Comparison of ENCODE assay signal across 32 mouse cellular contexts in the genomic region with DNA sequence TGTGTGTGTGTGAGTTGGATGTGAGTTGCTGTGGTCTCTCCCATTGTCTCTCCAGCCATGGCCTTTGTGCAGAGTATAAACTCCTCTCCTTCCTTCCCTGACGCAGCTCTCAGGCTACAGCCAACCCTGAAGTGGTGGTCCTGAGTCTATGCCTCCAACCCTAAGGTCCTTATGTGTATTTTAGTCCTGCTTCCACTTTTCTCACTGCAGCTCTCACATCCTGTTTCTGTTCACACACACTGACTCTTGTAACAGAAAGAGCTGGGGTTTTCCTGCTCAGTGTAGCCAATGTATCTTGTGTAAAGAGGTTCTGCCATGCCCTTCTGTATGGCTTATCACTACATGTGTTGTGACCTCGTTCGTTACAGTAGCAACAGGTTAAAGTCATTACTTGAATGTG. TPM values are rescaled to one million over a fixed set of nuclear protein-coding genes. Genes with fewer than 3 reads are reported as not detected.
DNase-seq lines count a peak whose midpoint lies in the region; ATAC-seq and TF ChIP-seq lines count a peak whose summit lies in the region.
"Not testable (repeated sequence)": the region's sequence is repeated elsewhere in the genome, so short reads cannot be mapped to it uniquely, and the experiment has no call there.
"Had no signal": no experiment of that assay in that cellular context is flagged by ENCODE, and none has a peak within 500 bp of the region (broad histone marks: within the 10 kb centered on the region; RNA-seq: fewer than 3 reads in every experiment).

No protein-coding gene starts in this region.

- peaks cover 8 to 30% of the 10 kb centered on the region in 2 experiments for H3K4me1 ChIP-seq in CH12.LX (ENCODE audit: control insufficient read depth in 1 of 2, insufficient read depth in 2 of 2)

- peak; percentile 36 for TF ChIP-seq POLR2A in CH12.LX (IDR thresholded peaks at IDR 0.05; ENCODE audit: low read depth, low read length)

- H3K27ac ChIP-seq in CH12.LX (ENCODE audit: insufficient read depth, low read depth): peak overlapping the region; percentile 100

- H3K79me2 ChIP-seq in CH12.LX (replicated peaks; ENCODE audit: control insufficient read depth, extremely low read depth, insufficient read depth, poor library complexity, severe bottlenecking): not testable (repeated sequence)

- H3K4me2 ChIP-seq in CH12.LX (ENCODE audit: insufficient read depth, low read depth, poor library complexity, severe bottlenecking): peak overlapping the region; percentile 88

- in situ Hi-C loops in CH12.LX (cut with MboI; ENCODE audit: low pct_ligation_motif_present, low pct_unique_long_range_greater_than_20kb, low sequenced_read_pairs): not testable (repeated sequence)

- DNase-seq in A20 (ENCODE audit: low read depth, low spot score) (peak; percentile 83), CH12.LX (ENCODE audit: extremely low read depth) (peak; percentile 65)
- peak; percentile 1 for DNase-seq in brain, adult 2 months (ENCODE audit: low read depth, low spot score)
- DNase-seq in heart, adult 11 months: peak; percentile 83
- peak; percentile 6 for DNase-seq in layer of hippocampus, adult 9-11 months
- DNase-seq in naive thymus-derived CD4-positive, alpha-beta T cell, adult 2 months (ENCODE audit: low read depth): peak; percentile 14
- peak; percentile 33 to 38 for DNase-seq in spleen, postnatal 36 days (ENCODE audit: low spot score in 2 of 2)

- H3K9me3 ChIP-seq in CH12.LX (replicated peaks; ENCODE audit: low read length): not testable (repeated sequence)

- peak overlapping the region in 1 of 3 experiments; percentile 28 for H3K4me3 ChIP-seq in CH12.LX (replicated peaks in 1 of 3; ENCODE audit: low read depth in 2 of 3, low read length in 2 of 3, poor library complexity in 1 of 3)

- TF ChIP-seq CTCF in CH12.LX (conservative IDR thresholded peaks at IDR 0.05 in 1 of 2, IDR thresholded peaks at IDR 0.05 in 1 of 2; ENCODE audit: low read depth in 2 of 2, low read length in 2 of 2): not testable (repeated sequence)

- H3K36me3 ChIP-seq in CH12.LX (replicated peaks in 1 of 2; ENCODE audit: control insufficient read depth in 1 of 2, insufficient read depth in 1 of 2, low read length in 1 of 2): not testable (repeated sequence)

- ATAC-seq in megakaryocyte progenitor cell, adult 5-6 weeks (replicated peaks; ENCODE audit: poor library complexity): peak; percentile 66

- not testable (repeated sequence) for TF ChIP-seq RAD21 in CH12.LX (IDR thresholded peaks at IDR 0.05; ENCODE audit: low read depth, low read length)

- not testable (repeated sequence) for H3K27me3 ChIP-seq in CH12.LX (replicated peaks)

- TF ChIP-seq EP300 in CH12.LX (IDR thresholded peaks at IDR 0.05; ENCODE audit: low read length): peak; percentile 76

- dilution Hi-C loops in CH12.LX (cut with MboI; ENCODE audit: extremely low pct_ligation_motif_present, extremely low pct_unique_long_range_greater_than_20kb, low sequenced_read_pairs): not testable (repeated sequence)

- H3K9ac ChIP-seq in CH12.LX (ENCODE audit: insufficient read depth, low read depth): peak overlapping the region; percentile 43

TF ChIP-seq in CH12.LX, 34 proteins besides CTCF, POLR2A, EP300 and RAD21:
- peak; percentile 38; the same call in 1 of the 2 replicates for TF ChIP-seq BHLHE40 (IDR thresholded peaks at IDR 0.05; ENCODE audit: low read depth, low read length)
- peak; percentile 53; the same call in 1 of the 2 replicates for TF ChIP-seq ETS1 (conservative IDR thresholded peaks at IDR 0.05; ENCODE audit: low read depth, low read length)
- TF ChIP-seq TBP (conservative IDR thresholded peaks at IDR 0.05; ENCODE audit: low read depth, low read length): peak; percentile 40; the same call in 1 of the 2 replicates
- 0 out of 2 replicates have a peak, but pooled peaks have one; percentile 33 for TF ChIP-seq RCOR1 (conservative IDR thresholded peaks at IDR 0.05; ENCODE audit: low read depth, low read length)
- peak; percentile 66 for TF ChIP-seq TCF12 (IDR thresholded peaks at IDR 0.05; ENCODE audit: low read depth, low read length)
- peak; percentile 74; the same call in 1 of the 2 replicates for TF ChIP-seq MEF2A (IDR thresholded peaks at IDR 0.05; ENCODE audit: borderline replicate concordance, low read depth, low read length)
- TF ChIP-seq NELFE (IDR thresholded peaks at IDR 0.05; ENCODE audit: low read depth, low read length): peak; percentile 28; the same call in 1 of the 2 replicates
- peak; percentile 82 for TF ChIP-seq IRF4 (IDR thresholded peaks at IDR 0.05; ENCODE audit: low read depth, low read length)
- peak; percentile 55; the same call in 1 of the 2 replicates for TF ChIP-seq UBTF (IDR thresholded peaks at IDR 0.05; ENCODE audit: low read depth, low read length)
- TF ChIP-seq ZNF384 (IDR thresholded peaks at IDR 0.05; ENCODE audit: low read depth, low read length): peak; percentile 68

RNA-seq across cellular contexts. Expression of gene AF067061, which starts 3.2 kb away (rescaled TPM):
- total RNA-seq in CH12.LX (2012; rRNA removed) (83.0 and 130 TPM in 2 replicates), CH12.LX (2014; rRNA removed) (41.9 and 48.9 TPM in 2 replicates)
- 33.8 and 34.6 TPM in 2 replicates for polyA plus RNA-seq in CH12.LX (2012; ENCODE audit: insufficient read length, low read depth)
- total RNA-seq in megakaryocyte progenitor cell, adult 5-6 weeks (2015): not detected in 2 replicates
- total RNA-seq in megakaryocyte progenitor cell, adult 5-6 weeks (2017): not detected in 2 replicates
- total RNA-seq: adrenal gland, adult 18-20 months; adrenal gland, postnatal 10 days; adrenal gland, postnatal 36 days; forebrain, postnatal 0 days; gastrocnemius, adult 2 months; gastrocnemius, postnatal 14 days; gastrocnemius, postnatal 4 days; heart, adult 2 months; heart, postnatal 14 days; heart, postnatal 4 days; hindbrain, postnatal 0 days had no signal
- polyA plus RNA-seq: embryonic facial prominence, embryonic 12.5 days; embryonic facial prominence, embryonic 15.5 days; forebrain, embryonic 11.5 days; forebrain, embryonic 14.5 days; forebrain, postnatal 0 days; frontal cortex, adult 2 months; G1E; heart, adult 2 months; heart, embryonic 10.5 days; heart, embryonic 13.5 days; heart, embryonic 16.5 days; hindbrain, embryonic 11.5 days; hindbrain, embryonic 14.5 days; hindbrain, postnatal 0 days; intestine, embryonic 14.5 days had no signal

RNA-seq across cellular contexts. Expression of gene Gm21731, which starts 20.8 kb away (rescaled TPM):
- total RNA-seq in CH12.LX (2012; rRNA removed) (not detected in 2 replicates), CH12.LX (2014; rRNA removed) (not detected in 2 replicates)
- polyA plus RNA-seq in CH12.LX (2012; ENCODE audit: insufficient read length, low read depth): not detected in 2 replicates
- not detected in 2 replicates for total RNA-seq in megakaryocyte progenitor cell, adult 5-6 weeks (2015)
- total RNA-seq in megakaryocyte progenitor cell, adult 5-6 weeks (2017): not detected in 2 replicates
- total RNA-seq: adrenal gland, adult 18-20 months; adrenal gland, postnatal 10 days; adrenal gland, postnatal 36 days; forebrain, postnatal 0 days; G1E; gastrocnemius, adult 2 months; gastrocnemius, postnatal 14 days; gastrocnemius, postnatal 4 days; heart, adult 2 months; heart, postnatal 14 days; heart, postnatal 4 days; hindbrain, postnatal 0 days had no signal
- polyA plus RNA-seq: embryonic facial prominence, embryonic 12.5 days; embryonic facial prominence, embryonic 15.5 days; forebrain, embryonic 11.5 days; forebrain, embryonic 14.5 days; forebrain, postnatal 0 days; frontal cortex, adult 2 months; G1E; heart, adult 2 months; heart, embryonic 10.5 days; heart, embryonic 13.5 days; heart, embryonic 16.5 days; hindbrain, embryonic 11.5 days; hindbrain, embryonic 14.5 days; hindbrain, postnatal 0 days; intestine, embryonic 14.5 days; Patski had no signal

RNA-seq across cellular contexts. Expression of gene BC147527, which starts 40.5 kb away (rescaled TPM):
- total RNA-seq in CH12.LX (2012; rRNA removed) (17.2 and 22.4 TPM in 2 replicates), CH12.LX (2014; rRNA removed) (55.8 and 65.9 TPM in 2 replicates)
- polyA plus RNA-seq in CH12.LX (2012; ENCODE audit: insufficient read length, low read depth): 33.6 and 50.1 TPM in 2 replicates
- total RNA-seq in megakaryocyte progenitor cell, adult 5-6 weeks (2015): 8.0 and 14.7 TPM in 2 replicates
- total RNA-seq in megakaryocyte progenitor cell, adult 5-6 weeks (2017): 22.3 and 23.6 TPM in 2 replicates
- total RNA-seq: adrenal gland, postnatal 36 days; forebrain, postnatal 0 days; G1E; gastrocnemius, adult 2 months; gastrocnemius, postnatal 14 days; gastrocnemius, postnatal 4 days; heart, adult 2 months; heart, postnatal 14 days; heart, postnatal 4 days; hindbrain, postnatal 0 days had no signal
- polyA plus RNA-seq: embryonic facial prominence, embryonic 12.5 days; G1E; heart, embryonic 10.5 days; hindbrain, embryonic 14.5 days; Patski had no signal

RNA-seq across cellular contexts. Expression of gene Gm21762, which starts 44.0 kb away (rescaled TPM):
- total RNA-seq in CH12.LX (2012; rRNA removed) (1.4 and 2.4 TPM in 2 replicates), CH12.LX (2014; rRNA removed) (20.0 and 20.3 TPM in 2 replicates)
- 11.1 and 16.4 TPM in 2 replicates for polyA plus RNA-seq in CH12.LX (2012; ENCODE audit: insufficient read length, low read depth)
- total RNA-seq in megakaryocyte progenitor cell, adult 5-6 weeks (2015): not detected in 2 replicates
- not detected in 2 replicates for total RNA-seq in megakaryocyte progenitor cell, adult 5-6 weeks (2017)
- total RNA-seq: adrenal gland, adult 18-20 months; adrenal gland, postnatal 10 days; adrenal gland, postnatal 36 days; forebrain, postnatal 0 days; G1E; gastrocnemius, adult 2 months; gastrocnemius, postnatal 14 days; gastrocnemius, postnatal 4 days; heart, adult 2 months; heart, postnatal 14 days; heart, postnatal 4 days; hindbrain, postnatal 0 days had no signal
- polyA plus RNA-seq: embryonic facial prominence, embryonic 12.5 days; embryonic facial prominence, embryonic 15.5 days; forebrain, embryonic 11.5 days; forebrain, embryonic 14.5 days; forebrain, postnatal 0 days; frontal cortex, adult 2 months; G1E; heart, adult 2 months; heart, embryonic 10.5 days; heart, embryonic 13.5 days; heart, embryonic 16.5 days; hindbrain, embryonic 11.5 days; hindbrain, embryonic 14.5 days; hindbrain, postnatal 0 days; intestine, embryonic 14.5 days; Patski had no signal

RNA-seq across cellular contexts. Expression of gene Tcstv3, which starts 57.0 kb away (rescaled TPM):
- total RNA-seq in CH12.LX (2012; rRNA removed) (not detected in 2 replicates), CH12.LX (2014; rRNA removed) (not detected in 2 replicates)
- polyA plus RNA-seq in CH12.LX (2012; ENCODE audit: insufficient read length, low read depth): not detected in 2 replicates
- total RNA-seq in megakaryocyte progenitor cell, adult 5-6 weeks (2015): not detected in 2 replicates
- total RNA-seq in megakaryocyte progenitor cell, adult 5-6 weeks (2017): not detected in 2 replicates
- total RNA-seq: adrenal gland, adult 18-20 months; adrenal gland, postnatal 10 days; adrenal gland, postnatal 36 days; forebrain, postnatal 0 days; gastrocnemius, adult 2 months; gastrocnemius, postnatal 14 days; gastrocnemius, postnatal 4 days; heart, adult 2 months; heart, postnatal 14 days; heart, postnatal 4 days; hindbrain, postnatal 0 days had no signal
- polyA plus RNA-seq: embryonic facial prominence, embryonic 12.5 days; embryonic facial prominence, embryonic 15.5 days; forebrain, embryonic 11.5 days; forebrain, embryonic 14.5 days; forebrain, postnatal 0 days; frontal cortex, adult 2 months; G1E; heart, adult 2 months; heart, embryonic 10.5 days; heart, embryonic 13.5 days; heart, embryonic 16.5 days; hindbrain, embryonic 11.5 days; hindbrain, embryonic 14.5 days; hindbrain, postnatal 0 days; intestine, embryonic 14.5 days; Patski had no signal

Comparison
In these comparisons a context has a peak if more than half of its experiments do, and no peak if none do; other contexts are left out.
1. DNase-seq: peak in every context shown above with its lines; median percentile 83 in A20; 83 in heart, adult 11 months; 65 in CH12.LX; 36 in spleen, postnatal 36 days; 14 in naive thymus-derived CD4-positive, alpha-beta T cell, adult 2 months; 6 in layer of hippocampus, adult 9-11 months; 1 in brain, adult 2 months.
2. RNA of gene AF067061, which starts 3.2 kb away (total RNA-seq): 41.9 to 130 TPM in CH12.LX; not detected in megakaryocyte progenitor cell, adult 5-6 weeks; every median in the first group is over 10 times any median in the second.